Mouse (Mus musculus) brain, embryonic 14.5 days (tissue): ENCODE results near the gene Tuba8.

Experiments
- CTCF ChIP-seq: fragments of 200-500 bp; IDR thresholded peaks from 2 replicates; pipeline ENCODE4 v1.5.1; 2012; ENCODE audit warnings: inconsistent platforms, mild to moderate bottlenecking, moderate library complexity, borderline replicate concordance; ENCODE audit not compliant: insufficient read depth, insufficient read length; ENCODE audit errors: extremely low read depth
- POLR2A ChIP-seq: fragments of 200-500 bp; IDR thresholded peaks from 2 replicates; pipeline ENCODE4 v1.6.1; 2012; ENCODE audit warnings: mild to moderate bottlenecking, inconsistent platforms, borderline replicate concordance; ENCODE audit not compliant: poor library complexity, insufficient read depth, insufficient read length, severe bottlenecking; ENCODE audit errors: extremely low read depth

DNA sequence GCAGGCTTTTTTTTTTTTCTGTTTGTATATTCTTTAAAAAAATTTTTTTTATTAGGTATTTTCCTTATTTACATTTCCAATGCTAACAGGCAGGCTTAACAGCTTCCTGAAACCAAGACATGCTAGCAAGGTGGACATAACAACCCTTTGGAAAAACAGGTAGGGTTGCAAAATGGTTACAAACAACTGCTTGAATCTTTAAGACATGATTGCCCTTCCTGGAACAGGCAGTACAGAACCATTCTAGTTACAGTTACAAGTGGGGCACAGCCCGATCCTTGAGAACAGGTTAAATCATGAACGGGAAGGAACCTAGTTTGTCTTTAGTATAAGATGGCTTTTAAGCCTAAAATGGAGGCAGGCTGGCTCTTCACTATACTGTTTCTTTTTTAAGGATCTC is 25.9 kb downstream of the Tuba8 start:
- TF ChIP-seq CTCF = no peak
- no peak for TF ChIP-seq POLR2A
